In the genomic region with DNA sequence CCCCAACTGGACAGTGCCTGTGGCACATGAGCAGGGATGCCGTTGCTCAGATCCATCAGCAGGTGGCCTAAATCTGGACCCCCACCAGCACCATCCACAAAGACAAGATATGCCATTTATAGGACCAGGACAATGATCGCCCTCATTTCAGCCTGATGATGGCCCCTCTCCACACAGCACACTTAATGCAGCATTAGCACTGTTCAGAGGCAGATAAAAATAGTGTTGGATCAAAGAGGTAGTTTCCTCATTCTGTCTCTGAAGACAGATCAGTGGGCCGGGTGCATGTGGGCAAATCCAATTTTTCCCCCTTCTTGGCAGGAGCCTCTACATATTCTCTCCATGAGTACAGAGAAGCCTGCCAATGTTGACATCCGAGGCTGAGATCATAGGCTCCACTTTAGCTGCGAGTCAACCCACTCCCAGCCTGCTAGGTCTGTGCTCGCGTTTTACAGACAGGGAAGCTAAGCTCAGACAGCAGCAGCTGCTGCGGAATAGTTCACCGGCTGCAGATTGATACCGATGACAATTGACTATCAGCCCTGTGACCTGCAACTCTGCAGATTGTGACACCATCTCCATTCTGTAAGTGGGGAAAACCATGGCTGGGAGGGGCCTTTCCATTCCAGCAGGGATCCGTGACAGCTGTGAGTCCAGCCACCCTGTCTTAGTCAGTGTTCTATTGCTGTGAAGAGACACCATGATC, we compare ENCODE assay signal across 7 mouse cellular contexts.
DNase-seq lines count a peak whose midpoint lies in the region; ATAC-seq and TF ChIP-seq lines count a peak whose summit lies in the region.

No protein-coding gene starts in this region.

- no peak overlapping the region for H3K9ac ChIP-seq in heart, embryonic 11.5 days (ENCODE audit: low read depth, low read length)
- no peak overlapping the region for H3K9ac ChIP-seq in midbrain, postnatal 0 days (replicated peaks; ENCODE audit: low read length, poor library complexity, severe bottlenecking)

- no peaks in the 10 kb centered on the region for H3K36me3 ChIP-seq in heart, embryonic 11.5 days (ENCODE audit: control insufficient read depth, insufficient read depth, low read length)
- H3K36me3 ChIP-seq in midbrain, postnatal 0 days (ENCODE audit: insufficient read depth, low read length) = no peaks in the 10 kb centered on the region
- no peaks in the 10 kb centered on the region for H3K36me3 ChIP-seq in thymus, adult 2 months (ENCODE audit: control insufficient read depth, insufficient read depth, low read length)

- no peak overlapping the region for H3K27ac ChIP-seq in heart, embryonic 11.5 days (ENCODE audit: low read depth, low read length)
- H3K27ac ChIP-seq in midbrain, postnatal 0 days (ENCODE audit: low read depth, low read length) = no peak overlapping the region
- no peak overlapping the region for H3K27ac ChIP-seq in thymus, adult 2 months (ENCODE audit: control insufficient read depth, insufficient read depth, low read length)

- no peak overlapping the region for H3K4me3 ChIP-seq in heart, embryonic 11.5 days (ENCODE audit: low read depth, low read length)
- H3K4me3 ChIP-seq in midbrain, postnatal 0 days (ENCODE audit: low read depth, low read length) = no peak overlapping the region
- H3K4me3 ChIP-seq in thymus, adult 2 months (ENCODE audit: control insufficient read depth, insufficient read depth, low read length) = no peak overlapping the region

- peak; percentile 24; the same call in 1 of the 2 replicates for TF ChIP-seq CTCF in midbrain, postnatal 0 days (IDR thresholded peaks at IDR 0.05)
- no peak for TF ChIP-seq CTCF in thymus, adult 2 months (IDR thresholded peaks at IDR 0.05; ENCODE audit: borderline replicate concordance, control insufficient read depth, extremely low read depth, insufficient read depth, low read length, poor library complexity)

- 47% methylated on average over 11 of the region's 11 CpGs for WGBS in heart, embryonic 11.5 days (ENCODE audit: insufficient replicate concordance)
- WGBS in midbrain, postnatal 0 days = 49% methylated on average over 11 of the region's 11 CpGs
- WGBS in thymus, adult 2 months = 89% methylated on average over 11 of the region's 11 CpGs

- H3K9me3 ChIP-seq in heart, embryonic 11.5 days (replicated peaks; ENCODE audit: control insufficient read depth, low read length) = no peaks in the 10 kb centered on the region
- no peaks in the 10 kb centered on the region for H3K9me3 ChIP-seq in midbrain, postnatal 0 days (ENCODE audit: low read length)

- peaks cover 2% of the 10 kb centered on the region; the same call in 1 of the 2 replicates for H3K4me1 ChIP-seq in heart, embryonic 11.5 days (ENCODE audit: control insufficient read depth, insufficient read depth, low read length)
- H3K4me1 ChIP-seq in midbrain, postnatal 0 days (ENCODE audit: insufficient read depth, low read length) = 0 out of 2 replicates have a peak, but pooled peaks cover 4% of the 10 kb centered on the region
- H3K4me1 ChIP-seq in thymus, adult 2 months (replicated peaks; ENCODE audit: control insufficient read depth, insufficient read depth, low read length) = no peaks in the 10 kb centered on the region

- TF ChIP-seq POLR2A in thymus, adult 2 months (IDR thresholded peaks at IDR 0.05; ENCODE audit: control insufficient read depth, extremely low read depth, insufficient read depth, low read length, poor library complexity) = no peak

- DNase-seq in cerebellum, postnatal 36 days = peak; percentile 56 to 63
- DNase-seq in left cerebral cortex, adult 18-20 months (ENCODE audit: low spot score in 2 of 2) = peak; percentile 69 to 83
- DNase-seq in midbrain, postnatal 0 days (ENCODE audit: low spot score) = peak; percentile 72
- DNase-seq in thymus, adult 2 months = no peak

- H3K4me2 ChIP-seq in heart, embryonic 11.5 days = peak overlapping the region; percentile 29; the same call in 1 of the 2 replicates
- H3K4me2 ChIP-seq in midbrain, postnatal 0 days (ENCODE audit: low read depth, low read length, poor library complexity, severe bottlenecking) = no peak overlapping the region

- peak; percentile 79 for ATAC-seq in cerebellum, adult (ENCODE audit: insufficient number of reproducible peaks, low FRiP score, low TSS enrichment)
- 0 out of 2 replicates have a peak, but pooled peaks have one; percentile 14 for ATAC-seq in heart, embryonic 11.5 days (replicated peaks; ENCODE audit: insufficient number of reproducible peaks, low FRiP score, low TSS enrichment)
- peak; percentile 50 for ATAC-seq in midbrain, postnatal 0 days (ENCODE audit: low FRiP score)
- ATAC-seq in megakaryocyte-erythroid progenitor cell, adult 5-6 weeks (replicated peaks; ENCODE audit: low FRiP score, low TSS enrichment, poor library complexity, severe bottlenecking) = no peak

- H3K27me3 ChIP-seq in heart, embryonic 11.5 days (ENCODE audit: control insufficient read depth, insufficient read depth, low read length) = no peaks in the 10 kb centered on the region
- no peaks in the 10 kb centered on the region for H3K27me3 ChIP-seq in midbrain, postnatal 0 days (ENCODE audit: insufficient read depth, low read length)
- H3K27me3 ChIP-seq in thymus, adult 2 months (ENCODE audit: control insufficient read depth, insufficient read depth, low read length) = no peaks in the 10 kb centered on the region
